Mouse (Mus musculus) embryonic fibroblast, embryonic 13.5 days (primary cell): ENCODE measurements at regions not wholly inside any gene's neighbourhood (a gene's known extent, or its start where the extent isn't known, plus 50 kb on each side); places are given as distances from the start of the nearest gene placed in this dataset.
"Not testable (repeated sequence)": the region's sequence is repeated elsewhere in the genome, so short reads cannot be mapped to it uniquely, and the experiment has no call there.

Source experiments
- H3K27ac ChIP-seq: 2 replicates; pipeline ENCODE4 v1.5.1; 2012; ENCODE audit warnings: low read length, control low read depth, inconsistent platforms; ENCODE audit not compliant: insufficient read depth
- H3K4me1 ChIP-seq: 2 replicates; pipeline ENCODE4 v1.6.1; 2011; ENCODE audit warnings: low read length; ENCODE audit not compliant: control insufficient read depth, insufficient read depth
- H3K4me3 ChIP-seq: 2 replicates; pipeline ENCODE4 v1.5.1; 2011; ENCODE audit warnings: mild to moderate bottlenecking, control low read depth, low read length; ENCODE audit not compliant: insufficient read depth
- CTCF ChIP-seq: IDR thresholded peaks from 2 replicates; pipeline ENCODE4 v1.5.1; 2011; ENCODE audit warnings: mild to moderate bottlenecking, control low read depth, low read length, moderate library complexity, borderline replicate concordance; ENCODE audit not compliant: insufficient read depth
- POLR2A ChIP-seq: IDR thresholded peaks from 2 replicates; pipeline ENCODE4 v1.6.1; 2011; ENCODE audit warnings: low read depth, mild to moderate bottlenecking, control low read depth, low read length, moderate library complexity

DNA sequence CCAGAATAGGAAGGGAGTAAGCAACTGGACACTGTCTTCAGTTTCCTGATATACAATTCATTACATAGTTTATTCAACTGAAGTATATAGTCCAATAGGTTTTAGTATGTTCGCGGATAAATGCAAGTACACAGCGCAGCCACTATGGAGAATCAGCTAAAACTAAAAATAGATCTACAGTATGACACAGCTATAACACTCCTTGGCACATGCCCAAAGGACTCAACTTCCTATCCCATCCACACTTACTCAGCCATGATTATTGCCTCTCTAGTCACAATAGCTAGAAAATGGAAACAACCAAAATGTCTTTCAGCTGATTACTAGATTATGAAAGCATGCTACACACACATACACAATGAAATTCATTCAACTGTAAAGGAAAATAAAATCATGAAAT is 130.0 kb upstream of the Cdk6 start:
- no peak for TF ChIP-seq CTCF
- no peak for TF ChIP-seq POLR2A
- Histone ChIP-seq H3K4me3 (no peak overlapping the region), H3K27ac (no peak overlapping the region)

DNA sequence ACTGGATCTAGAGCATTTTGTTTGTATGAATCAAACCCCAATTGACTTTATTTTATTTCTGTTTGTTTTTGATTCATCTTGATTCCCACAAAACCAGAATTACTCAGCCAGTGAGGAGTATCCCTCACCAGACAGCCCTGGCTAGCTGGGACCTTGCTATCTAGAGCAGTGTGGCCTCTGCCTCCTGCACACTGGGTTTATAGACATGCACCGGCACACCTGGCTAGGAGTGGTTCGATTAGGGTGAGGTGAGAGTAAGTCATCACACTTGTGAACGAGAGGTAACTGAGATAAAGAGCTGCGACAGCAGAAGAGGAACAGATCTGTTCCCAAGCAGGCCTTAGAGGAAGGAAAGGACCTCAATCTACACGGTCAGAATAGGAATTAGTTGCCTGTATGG is 125.2 kb upstream of the Cdk6 start:
- H3K4me1 ChIP-seq = no peaks in the 10 kb centered on the region
- H3K27ac ChIP-seq = no peak overlapping the region
- TF ChIP-seq CTCF = no peak
- TF ChIP-seq POLR2A = no peak
- H3K4me3 ChIP-seq = no peak overlapping the region

More for the DNA sequence above, 130.0 kb upstream of the Cdk6 start:
- no peaks in the 10 kb centered on the region for H3K4me1 ChIP-seq

DNA sequence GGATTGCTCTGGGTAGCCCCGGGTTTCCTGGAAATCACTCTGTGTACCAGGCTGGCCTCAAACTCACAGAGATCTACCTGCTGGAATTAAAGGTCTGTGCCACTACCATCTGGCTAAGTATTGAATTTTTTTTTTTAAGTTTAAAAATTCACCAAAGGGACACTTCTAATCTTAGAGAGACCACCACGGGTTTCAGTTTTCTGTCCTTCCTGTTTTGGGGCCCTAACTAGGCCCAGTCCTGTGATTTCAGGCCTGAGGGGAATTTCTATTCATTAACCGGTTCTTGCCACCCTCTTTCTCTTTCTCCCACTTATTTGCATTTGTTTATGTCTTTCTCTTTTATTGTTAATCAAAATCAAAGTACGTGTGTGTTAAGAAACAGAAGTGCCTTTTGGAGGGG is 122.1 kb upstream of the Cdk6 start:
- no peak overlapping the region for H3K4me3 ChIP-seq
- H3K27ac ChIP-seq = no peak overlapping the region
- TF ChIP-seq CTCF (no peak), POLR2A (no peak)
- H3K4me1 ChIP-seq = no peaks in the 10 kb centered on the region

DNA sequence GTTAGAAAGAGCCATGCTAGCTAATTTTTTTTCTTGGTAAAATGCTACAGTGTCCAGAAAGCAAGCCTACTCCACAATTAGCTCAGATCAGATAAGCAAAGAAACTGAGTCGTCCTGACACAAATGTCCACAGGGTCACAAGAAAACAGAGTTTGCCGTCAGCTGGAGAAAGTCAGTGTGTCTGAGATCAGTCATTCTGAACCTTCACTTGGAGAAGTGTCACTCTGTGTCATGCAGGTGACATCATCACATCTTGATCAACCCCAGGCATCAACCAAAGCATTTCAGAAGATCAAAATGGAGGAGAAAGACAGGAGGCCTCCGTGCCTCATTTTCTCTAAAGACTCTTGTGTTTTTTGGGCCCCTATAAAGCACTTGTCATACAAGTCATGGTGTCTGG is 121.5 kb upstream of the Cdk6 start:
- Histone ChIP-seq H3K27ac (no peak overlapping the region), H3K4me3 (no peak overlapping the region), H3K4me1 (no peaks in the 10 kb centered on the region)
- TF ChIP-seq CTCF = no peak
- TF ChIP-seq POLR2A = no peak

DNA sequence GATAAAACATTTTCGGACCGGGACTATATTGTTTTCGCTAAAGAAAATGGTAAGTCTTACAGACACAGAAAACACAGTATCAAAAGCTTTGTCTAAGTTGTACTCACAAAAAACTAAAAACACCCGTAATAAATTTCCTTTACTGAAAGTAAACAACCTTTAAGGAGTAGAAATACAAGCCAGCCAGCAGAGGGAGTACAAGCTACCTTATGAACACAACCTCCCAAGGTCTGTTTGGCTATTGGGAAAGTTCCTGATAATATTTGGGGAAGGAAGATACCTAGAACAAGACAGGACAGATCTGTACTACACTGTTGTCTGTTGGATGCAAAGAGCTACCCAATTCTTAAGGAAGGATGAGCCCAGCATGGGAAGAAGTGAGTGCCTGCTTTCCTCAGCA is 117.5 kb upstream of the Cdk6 start:
- not testable (repeated sequence) for H3K27ac ChIP-seq, H3K4me1 ChIP-seq, H3K4me3 ChIP-seq

DNA sequence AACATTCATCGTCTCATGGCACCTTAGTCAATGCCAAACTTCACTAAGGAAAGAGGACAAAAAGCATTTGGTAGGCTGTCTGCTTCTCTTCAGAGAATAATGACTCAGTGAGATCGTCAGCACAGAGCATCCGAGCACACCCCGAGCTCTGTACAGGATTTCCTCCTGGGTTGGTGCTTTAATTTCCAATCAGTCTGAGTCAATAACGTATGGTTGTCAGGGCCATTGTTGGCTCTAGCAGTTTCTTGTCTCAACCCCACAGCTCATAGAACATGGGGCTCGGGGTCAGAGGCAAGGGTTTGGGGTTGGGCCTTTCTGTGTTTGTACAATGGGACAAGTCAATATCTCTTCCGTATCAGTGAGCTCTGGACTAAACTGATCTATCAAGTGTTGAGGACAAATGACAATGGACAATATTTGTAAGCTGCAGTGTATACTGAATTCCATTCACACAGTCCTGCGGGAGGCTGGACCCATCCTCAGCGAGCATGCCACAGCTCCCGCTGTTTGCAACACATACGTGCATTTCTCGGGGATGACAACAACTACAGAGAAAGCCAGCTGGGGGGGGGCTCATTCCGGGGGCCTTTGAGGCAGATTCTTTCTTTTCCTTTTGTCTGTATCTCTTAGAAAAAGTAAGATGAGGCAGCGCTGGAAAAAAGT is 116.8 kb upstream of the Cdk6 start:
- not testable (repeated sequence) for H3K4me3 ChIP-seq, H3K4me1 ChIP-seq, H3K27ac ChIP-seq

DNA sequence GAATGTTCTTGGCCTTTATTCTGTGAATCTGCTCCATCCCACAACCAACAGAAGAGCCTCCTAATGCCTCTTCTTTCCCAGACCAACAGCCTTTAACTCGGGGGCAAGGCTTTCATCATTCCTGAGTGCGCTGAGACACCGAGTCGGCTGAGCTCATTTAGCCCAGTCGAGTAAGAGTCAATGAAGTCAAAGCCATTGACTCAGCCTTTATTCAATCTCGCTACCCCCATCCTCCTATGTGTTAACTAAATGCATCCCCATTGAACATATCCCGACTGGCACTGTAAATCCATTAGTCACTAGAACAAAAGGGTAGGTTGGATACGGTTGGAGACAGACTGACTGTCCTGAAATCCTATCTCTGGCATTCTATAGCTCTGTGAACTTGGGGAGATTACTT is 115.9 kb upstream of the Cdk6 start:
- H3K27ac ChIP-seq, H3K4me3 ChIP-seq, H3K4me1 ChIP-seq: not testable (repeated sequence)

DNA sequence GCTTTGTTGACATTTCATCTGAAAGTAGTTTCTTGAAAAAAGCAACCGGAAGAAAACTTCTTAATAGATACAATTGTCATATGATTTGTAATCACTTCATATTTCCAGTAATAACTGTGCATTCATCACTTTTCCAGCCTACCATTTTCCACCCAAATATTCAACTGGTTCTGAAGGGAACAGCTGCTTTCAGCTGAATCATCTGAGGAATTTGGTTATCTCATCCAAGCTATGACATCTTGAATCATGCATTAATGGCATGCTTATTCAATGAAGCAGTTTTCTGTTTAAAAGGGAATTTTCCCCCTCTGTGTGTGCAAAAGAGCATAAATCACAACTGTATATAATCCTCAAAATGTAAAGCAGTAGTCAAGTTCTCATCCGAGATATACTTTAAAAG is 97.2 kb upstream of the Cdk6 start:
- peaks cover 12% of the 10 kb centered on the region for H3K4me1 ChIP-seq

DNA sequence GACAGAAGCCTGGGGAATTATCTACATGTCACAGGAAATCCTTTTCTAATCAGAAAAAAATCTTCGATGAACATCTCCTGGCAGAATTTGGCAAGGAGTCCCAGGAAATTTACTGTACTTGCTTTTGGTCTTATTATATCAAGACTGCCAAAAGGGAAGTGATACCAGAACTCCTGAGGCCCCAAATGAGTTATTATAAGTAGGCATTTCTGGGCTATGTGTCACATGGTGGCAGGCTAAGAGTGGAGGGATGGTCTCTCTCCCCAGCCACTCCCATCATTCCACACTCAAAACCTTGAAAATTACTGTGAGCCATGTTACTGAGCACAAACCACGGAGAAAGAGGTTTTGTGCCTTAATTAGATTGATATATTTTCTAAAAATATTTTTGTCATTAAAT is 94.0 kb upstream of the Cdk6 start:
- Histone ChIP-seq H3K4me1 (peaks cover 12% of the 10 kb centered on the region), H3K4me3 (no peak overlapping the region), H3K27ac (no peak overlapping the region)
- no peak for TF ChIP-seq CTCF
- TF ChIP-seq POLR2A = no peak

More for the DNA sequence above, 97.2 kb upstream of the Cdk6 start:
- H3K4me3 ChIP-seq, H3K27ac ChIP-seq: not testable (repeated sequence)

DNA sequence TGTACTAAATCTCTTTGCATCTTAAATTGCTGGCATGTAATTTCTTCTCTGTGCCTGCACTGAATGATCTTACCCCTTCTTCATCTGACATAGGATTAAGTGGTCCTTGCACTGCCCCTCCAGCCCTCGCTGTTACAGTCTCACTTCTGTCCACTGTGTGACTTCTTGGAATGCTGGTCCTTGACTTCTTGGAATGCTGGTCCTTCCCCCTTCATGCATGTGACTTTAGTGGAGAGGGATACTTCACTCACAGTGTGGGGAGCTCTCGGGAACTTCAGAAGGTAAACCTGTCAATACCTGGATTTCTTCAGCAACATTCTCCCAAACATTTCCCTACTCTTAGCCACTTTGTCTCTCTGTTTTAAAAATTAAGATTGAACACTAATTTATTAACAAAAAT is 91.0 kb upstream of the Cdk6 start:
- no peak for TF ChIP-seq CTCF
- no peak for TF ChIP-seq POLR2A
- H3K27ac ChIP-seq = no peak overlapping the region
- H3K4me3 ChIP-seq = no peak overlapping the region
- H3K4me1 ChIP-seq = peaks cover 8% of the 10 kb centered on the region

DNA sequence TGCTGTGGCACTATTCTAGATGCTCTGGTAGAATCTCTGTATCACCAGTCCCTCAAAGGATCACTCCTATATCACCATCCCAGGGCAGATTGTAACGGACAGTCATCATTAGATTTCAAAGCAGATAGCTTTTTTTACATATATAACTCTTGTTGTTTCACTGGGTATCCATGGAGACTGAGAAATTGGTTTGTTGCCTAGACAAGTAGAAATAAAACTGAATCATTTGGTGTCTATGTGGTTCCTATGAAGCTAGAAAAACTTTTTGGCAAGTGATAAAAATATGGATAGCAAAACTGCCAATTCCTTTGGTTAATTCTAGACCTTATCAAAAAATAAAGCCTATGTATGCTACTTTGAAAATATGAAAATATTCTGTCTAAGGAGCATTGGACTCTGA is 81.0 kb upstream of the Cdk6 start:
- no peak for TF ChIP-seq CTCF
- TF ChIP-seq POLR2A = no peak
- H3K4me1 ChIP-seq = no peaks in the 10 kb centered on the region

DNA sequence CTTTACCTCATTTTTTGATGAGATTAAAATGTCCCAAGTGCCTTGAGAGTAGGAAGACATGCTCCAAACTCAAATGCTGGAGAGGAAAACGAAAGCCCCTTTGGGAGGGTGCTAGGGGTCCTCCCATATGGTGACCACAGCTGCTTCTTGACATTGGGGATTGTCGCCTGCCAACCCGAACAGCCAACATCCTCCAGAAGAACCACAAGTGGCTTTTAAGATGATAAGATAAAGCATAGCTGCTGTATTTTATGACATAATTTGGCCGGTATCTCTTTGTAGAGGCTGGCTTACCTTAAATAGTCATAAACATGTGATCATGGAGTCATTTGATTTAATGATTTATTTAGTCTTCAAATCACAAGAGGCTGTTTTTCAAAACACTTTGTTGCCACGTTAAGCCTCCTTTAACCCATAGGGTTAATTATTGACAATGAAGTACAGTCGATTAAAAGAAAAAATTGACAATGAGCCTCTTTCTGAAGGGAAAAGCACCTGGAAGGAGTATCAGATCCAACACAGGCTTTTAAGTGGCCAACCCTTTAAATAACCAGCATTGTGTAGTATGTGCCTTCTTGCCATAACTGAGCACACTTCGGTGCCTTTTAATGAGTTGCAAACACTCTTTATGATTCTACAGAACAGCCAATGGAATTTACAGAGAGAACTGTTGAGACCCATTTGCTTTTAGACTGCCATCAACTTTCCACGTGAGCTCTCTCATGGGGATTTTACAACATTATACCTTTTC is 76.1 kb upstream of the Cdk6 start:
- H3K4me1 ChIP-seq, H3K4me3 ChIP-seq: not testable (repeated sequence)

More for the DNA sequence above, 81.0 kb upstream of the Cdk6 start:
- no peak overlapping the region for H3K4me3 ChIP-seq
- H3K27ac ChIP-seq = no peak overlapping the region

More for the DNA sequence above, 76.1 kb upstream of the Cdk6 start:
- not testable (repeated sequence) for H3K27ac ChIP-seq
